Mouse (Mus musculus) myocyte (in vitro differentiated cells): ENCODE data around the gene Iqgap2. TPM values are rescaled to one million over a fixed set of nuclear protein-coding genes. Genes with fewer than 3 reads are reported as not detected.

Source experiments
- H3K27me3 ChIP-seq: one replicate; pipeline ENCODE4 v1.6.1; 2011; ENCODE audit not compliant: control insufficient read depth, insufficient read depth, insufficient read length
- H3K36me3 ChIP-seq: one replicate; pipeline ENCODE4 v1.6.1; 2011; ENCODE audit not compliant: control insufficient read depth, insufficient read depth
- H3K4me2 ChIP-seq: one replicate; pipeline ENCODE4 v1.6.1; 2011; ENCODE audit warnings: low read depth, control low read depth
- H3K4me3 ChIP-seq: one replicate; pipeline ENCODE4 v1.5.1; 2011; ENCODE audit warnings: mild to moderate bottlenecking, control low read depth, moderate library complexity
- H3K79me2 ChIP-seq: one replicate; pipeline ENCODE4 v1.6.1; 2011; ENCODE audit not compliant: control insufficient read depth, insufficient read depth
- H3ac ChIP-seq: one replicate; pipeline ENCODE4 v1.6.1; 2011; ENCODE audit not compliant: control insufficient read depth, insufficient read length
- CEBPB ChIP-seq: IDR thresholded peaks from 2 replicates; pipeline ENCODE4 v1.6.1; 2011; ENCODE audit warnings: mild to moderate bottlenecking, moderate library complexity; ENCODE audit not compliant: poor library complexity, insufficient read depth, severe bottlenecking
- E2F4 ChIP-seq: IDR thresholded peaks from one replicate; pipeline ENCODE4 v1.6.1; 2011; ENCODE audit warnings: mild to moderate bottlenecking, control low read depth, moderate library complexity; ENCODE audit not compliant: insufficient read depth
- MAX ChIP-seq: IDR thresholded peaks from one replicate; pipeline ENCODE4 v1.6.1; 2011; ENCODE audit warnings: low read depth, mild to moderate bottlenecking, control low read depth
- MYOD1 ChIP-seq, 3 experiments: IDR thresholded peaks; one replicate each; pipeline ENCODE4 v1.6.1; 2011; ENCODE audit warnings: control low read depth in 2 of 3, low read depth in 2 of 3, mild to moderate bottlenecking in 2 of 3, moderate library complexity in 1 of 3; ENCODE audit not compliant: insufficient read length in 2 of 3, control insufficient read depth in 1 of 3
- MYOG ChIP-seq, 3 experiments: IDR thresholded peaks; one replicate each; pipeline ENCODE4 v1.6.1; 2011; ENCODE audit warnings: control low read depth in 2 of 3, low read depth in 2 of 3, mild to moderate bottlenecking in 2 of 3; ENCODE audit not compliant: insufficient read length in 2 of 3, control insufficient read depth in 1 of 3, insufficient read depth in 1 of 3
- POLR2A ChIP-seq: IDR thresholded peaks from one replicate; pipeline ENCODE4 v1.6.1; 2011; ENCODE audit warnings: low read depth, mild to moderate bottlenecking, control low read depth, moderate library complexity; ENCODE audit not compliant: insufficient read length
- POLR2AphosphoS2 ChIP-seq: IDR thresholded peaks from one replicate; pipeline ENCODE4 v1.6.1; 2011; ENCODE audit warnings: low read depth, control low read depth; ENCODE audit not compliant: insufficient read length
- REST ChIP-seq: IDR thresholded peaks from one replicate; pipeline ENCODE4 v1.6.1; 2011; ENCODE audit warnings: mild to moderate bottlenecking, control low read depth, moderate library complexity; ENCODE audit not compliant: insufficient read depth, insufficient read length
- SRF ChIP-seq: IDR thresholded peaks from one replicate; pipeline ENCODE4 v1.6.1; 2011; ENCODE audit warnings: low read depth; ENCODE audit not compliant: control insufficient read depth, insufficient read length
- TCF12 ChIP-seq: IDR thresholded peaks from one replicate; pipeline ENCODE4 v1.6.1; 2011; ENCODE audit warnings: mild to moderate bottlenecking, control low read depth; ENCODE audit not compliant: poor library complexity, insufficient read depth, severe bottlenecking
- TCF3 ChIP-seq: IDR thresholded peaks from one replicate; pipeline ENCODE4 v1.6.1; 2011; ENCODE audit warnings: low read depth, control low read depth; ENCODE audit not compliant: insufficient read length
- USF1 ChIP-seq: IDR thresholded peaks from one replicate; pipeline ENCODE4 v1.6.1; 2011; ENCODE audit warnings: low read depth, mild to moderate bottlenecking, control low read depth, moderate library complexity
- polyA plus RNA-seq: library from polyadenylated mRNA; unstranded; fragments of >200 nt; fragmentation: generic; extraction: Trizol; gene quantifications from one replicate; pipeline ENCODE4 v1.2.1, GENCODE M21; 2012; ENCODE audit warnings: missing spikeins

Gene Iqgap2
- polyA plus RNA-seq, 1 experiment: 0.02 TPM

DNA sequence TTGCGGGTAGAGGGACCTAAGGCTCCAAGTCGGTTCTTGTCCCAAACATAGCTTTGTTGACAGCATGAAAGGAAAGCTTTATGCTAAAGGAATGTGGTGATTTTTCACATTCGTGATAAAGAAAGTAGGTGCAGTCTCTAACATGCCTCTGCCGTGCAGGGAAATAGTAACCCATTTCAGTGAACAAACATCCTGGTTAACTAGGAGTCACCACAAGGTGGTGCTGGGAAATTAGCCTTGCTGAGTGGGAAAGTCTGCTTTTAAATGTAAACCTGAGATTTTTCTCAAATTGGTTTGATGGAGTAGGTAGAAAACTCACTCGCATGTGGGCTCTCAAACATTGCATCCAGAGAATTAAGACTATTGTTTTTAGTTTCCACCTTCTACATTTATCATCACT, 152.1 kb downstream of the Iqgap2 start:
- no peak overlapping the region for H3K4me3 ChIP-seq
- H3K4me2 ChIP-seq: no peak overlapping the region
- no peaks in the 10 kb centered on the region for H3K79me2 ChIP-seq
- TF ChIP-seq CEBPB (no peak), SRF (no peak), POLR2A (no peak), REST (no peak), POLR2AphosphoS2 (no peak), MAX (no peak), MYOG (IDR thresholded peaks at IDR 0.05; ENCODE audit: control insufficient read depth in 1 of 3, insufficient read depth in 1 of 3, insufficient read length in 2 of 3, low read depth in 2 of 3) (no peak), TCF12 (no peak), MYOD1 (IDR thresholded peaks at IDR 0.05; ENCODE audit: control insufficient read depth in 1 of 3, insufficient read length in 2 of 3, low read depth in 2 of 3) (no peak), USF1 (no peak), TCF3 (no peak), E2F4 (no peak)
- no peak overlapping the region for H3ac ChIP-seq
- H3K27me3 ChIP-seq: peaks cover 4% of the 10 kb centered on the region
- no peaks in the 10 kb centered on the region for H3K36me3 ChIP-seq

GRCm38 (mm10) chr13:95730491-95730890, 161.2 kb downstream of the Iqgap2 start:
- no peaks in the 10 kb centered on the region for H3K79me2 ChIP-seq
- no peak overlapping the region for H3K4me2 ChIP-seq
- no peak for TF ChIP-seq REST
- TF ChIP-seq POLR2A: no peak
- no peak for TF ChIP-seq E2F4
- no peak for TF ChIP-seq MYOD1 (IDR thresholded peaks at IDR 0.05; ENCODE audit: control insufficient read depth in 1 of 3, insufficient read length in 2 of 3, low read depth in 2 of 3)
- TF ChIP-seq CEBPB: no peak
- no peak for TF ChIP-seq POLR2AphosphoS2
- no peak for TF ChIP-seq TCF3
- no peak for TF ChIP-seq SRF
- no peak for TF ChIP-seq TCF12
- no peak for TF ChIP-seq MAX
- TF ChIP-seq MYOG (IDR thresholded peaks at IDR 0.05; ENCODE audit: control insufficient read depth in 1 of 3, insufficient read depth in 1 of 3, insufficient read length in 2 of 3, low read depth in 2 of 3): no peak
- TF ChIP-seq USF1: no peak
- no peaks in the 10 kb centered on the region for H3K36me3 ChIP-seq
- H3K27me3 ChIP-seq: no peaks in the 10 kb centered on the region
- no peak overlapping the region for H3ac ChIP-seq
- H3K4me3 ChIP-seq: no peak overlapping the region

- Histone ChIP-seq H3ac (no peak overlapping the region), H3K79me2 (no peaks in the 10 kb centered on the region), H3K4me3 (no peak overlapping the region), H3K27me3 (no peaks in the 10 kb centered on the region), H3K36me3 (no peaks in the 10 kb centered on the region), H3K4me2 (peak overlapping the region; percentile 44)
- TF ChIP-seq MYOD1 (IDR thresholded peaks at IDR 0.05; ENCODE audit: control insufficient read depth in 1 of 3, insufficient read length in 2 of 3, low read depth in 2 of 3) (no peak), SRF (no peak), TCF12 (no peak), POLR2AphosphoS2 (no peak), POLR2A (no peak), MAX (no peak), MYOG (IDR thresholded peaks at IDR 0.05; ENCODE audit: control insufficient read depth in 1 of 3, insufficient read depth in 1 of 3, insufficient read length in 2 of 3, low read depth in 2 of 3) (no peak), TCF3 (no peak), REST (no peak), E2F4 (no peak), USF1 (no peak), CEBPB (no peak)
Observed at GRCm38 (mm10) chr13:95719320-95720232, 172.1 kb downstream of the Iqgap2 start.

GRCm38 (mm10) chr13:95715356-95715755, 176.4 kb downstream of the Iqgap2 start:
- Histone ChIP-seq H3K36me3 (no peaks in the 10 kb centered on the region), H3K4me2 (no peak overlapping the region), H3ac (no peak overlapping the region), H3K4me3 (no peak overlapping the region), H3K27me3 (no peaks in the 10 kb centered on the region), H3K79me2 (no peaks in the 10 kb centered on the region)
- no peak for TF ChIP-seq MYOG (IDR thresholded peaks at IDR 0.05; ENCODE audit: control insufficient read depth in 1 of 3, insufficient read depth in 1 of 3, insufficient read length in 2 of 3, low read depth in 2 of 3)
- no peak for TF ChIP-seq USF1
- no peak for TF ChIP-seq MYOD1 (IDR thresholded peaks at IDR 0.05; ENCODE audit: control insufficient read depth in 1 of 3, insufficient read length in 2 of 3, low read depth in 2 of 3)
- no peak for TF ChIP-seq TCF3
- no peak for TF ChIP-seq CEBPB
- no peak for TF ChIP-seq POLR2A
- no peak for TF ChIP-seq REST
- TF ChIP-seq SRF: no peak
